Mouse (Mus musculus) colon, adult 2 months (tissue): ENCODE results near the gene Lsm3. TPM values are rescaled to one million over a fixed set of nuclear protein-coding genes. Genes with fewer than 3 reads are reported as not detected.

Experiments used
- polyA plus RNA-seq: library from polyadenylated mRNA; depleted of rRNA; stranded (reverse); fragments of >200 nt; gene quantifications from 2 replicates; pipeline ENCODE4 v1.2.3, GENCODE M21; 2012; rRNA removed

Lsm3 gene
- 6.8 and 9.5 TPM in 2 replicates for polyA plus RNA-seq

GRCm38 (mm10) chr6:91515545-91516449 is at the start of gene Lsm3, which contains the start of gene Xpc:
Lsm3 (plus strand) TSS chr6:91515928.
Xpc (minus strand) TSS chr6:91515888.

GRCm38 (mm10) chr6:91472868-91473804 is 42.6 kb upstream of the Lsm3 start, which contains the start of the genes Chchd4 and Tmem43:
Chchd4 (minus strand) TSS chr6:91473546.
Tmem43 (plus strand) TSS chr6:91473703.

Other genes starting within 250 kb of the Lsm3 start
- not detected in 2 replicates for gene Wnt7a, start 104.6 kb upstream of the Lsm3 start, polyA plus RNA-seq
- gene Chchd4, start 42.4 kb upstream of the Lsm3 start, polyA plus RNA-seq = 4.5 and 4.9 TPM in 2 replicates
- gene Tmem43, start 42.2 kb upstream of the Lsm3 start, polyA plus RNA-seq = 49.1 and 55.7 TPM in 2 replicates
- 6.0 and 6.2 TPM in 2 replicates for gene Xpc, start within 50 bp of the Lsm3 start, polyA plus RNA-seq
- 88.3 and 105 TPM in 2 replicates for gene Slc6a6, start 168.1 kb downstream of the Lsm3 start, polyA plus RNA-seq